Mouse (Mus musculus) neural tube, embryonic 13.5 days (tissue): ENCODE measurements around the gene Gorasp1. TPM values are rescaled to one million over a fixed set of nuclear protein-coding genes. Genes with fewer than 3 reads are reported as not detected.

ENCODE experiments used
- ATAC-seq: fragments of 200-750 bp; cut with Nextera tagmentation; 2 replicates; pipeline ENCODE4 v1.8.0; 2017; ENCODE audit warnings: low read depth, mild to moderate bottlenecking, moderate TSS enrichment, moderate library complexity
- H3K27ac ChIP-seq: fragments of 300-500 bp; sonication (generic); replicated peaks from 2 replicates; pipeline ENCODE4 v1.5.1; 2015; ENCODE audit warnings: moderate library complexity, mild to moderate bottlenecking, inconsistent platforms
- H3K27me3 ChIP-seq: fragments of 300-500 bp; sonication (generic); 2 replicates; pipeline ENCODE4 v1.6.1; 2015; ENCODE audit warnings: mild to moderate bottlenecking, inconsistent platforms
- H3K36me3 ChIP-seq: fragments of 300-500 bp; sonication (generic); 2 replicates; pipeline ENCODE4 v1.6.1; 2015; ENCODE audit warnings: mild to moderate bottlenecking, inconsistent platforms
- H3K4me1 ChIP-seq: fragments of 300-500 bp; sonication (generic); replicated peaks from 2 replicates; pipeline ENCODE4 v1.6.1; 2015; ENCODE audit warnings: inconsistent platforms
- H3K4me2 ChIP-seq: fragments of 300-500 bp; sonication (generic); 2 replicates; pipeline ENCODE4 v1.6.1; 2015; ENCODE audit warnings: inconsistent platforms, mild to moderate bottlenecking, moderate library complexity
- H3K4me3 ChIP-seq: fragments of 300-500 bp; sonication (generic); 2 replicates; pipeline ENCODE4 v1.5.1; 2015; ENCODE audit warnings: mild to moderate bottlenecking, inconsistent platforms
- H3K9ac ChIP-seq: fragments of 300-500 bp; sonication (generic); 2 replicates; pipeline ENCODE4 v1.6.1; 2015; ENCODE audit warnings: moderate library complexity, mild to moderate bottlenecking, inconsistent platforms
- H3K9me3 ChIP-seq: fragments of 300-500 bp; sonication (generic); 2 replicates; pipeline ENCODE4 v1.6.1; 2016; ENCODE audit warnings: inconsistent platforms
- WGBS: fragments of 180-500 bp; shearing (Covaris S2); methylation state at CpG from one replicate; pipeline ENCODE4 v1.1.7; 2015; 5-methylcytosine and 5-hydroxymethylcytosine counted together
- polyA plus RNA-seq: library from polyadenylated mRNA; unstranded; fragments of >200 nt; fragmentation: Nextera tagmentation; extraction: Ambion mirVana; gene quantifications from 2 replicates; pipeline ENCODE4 v1.2.1, GENCODE M21; 2015

Gene Gorasp1
- 20.9 and 22.9 TPM in 2 replicates for polyA plus RNA-seq

DNA sequence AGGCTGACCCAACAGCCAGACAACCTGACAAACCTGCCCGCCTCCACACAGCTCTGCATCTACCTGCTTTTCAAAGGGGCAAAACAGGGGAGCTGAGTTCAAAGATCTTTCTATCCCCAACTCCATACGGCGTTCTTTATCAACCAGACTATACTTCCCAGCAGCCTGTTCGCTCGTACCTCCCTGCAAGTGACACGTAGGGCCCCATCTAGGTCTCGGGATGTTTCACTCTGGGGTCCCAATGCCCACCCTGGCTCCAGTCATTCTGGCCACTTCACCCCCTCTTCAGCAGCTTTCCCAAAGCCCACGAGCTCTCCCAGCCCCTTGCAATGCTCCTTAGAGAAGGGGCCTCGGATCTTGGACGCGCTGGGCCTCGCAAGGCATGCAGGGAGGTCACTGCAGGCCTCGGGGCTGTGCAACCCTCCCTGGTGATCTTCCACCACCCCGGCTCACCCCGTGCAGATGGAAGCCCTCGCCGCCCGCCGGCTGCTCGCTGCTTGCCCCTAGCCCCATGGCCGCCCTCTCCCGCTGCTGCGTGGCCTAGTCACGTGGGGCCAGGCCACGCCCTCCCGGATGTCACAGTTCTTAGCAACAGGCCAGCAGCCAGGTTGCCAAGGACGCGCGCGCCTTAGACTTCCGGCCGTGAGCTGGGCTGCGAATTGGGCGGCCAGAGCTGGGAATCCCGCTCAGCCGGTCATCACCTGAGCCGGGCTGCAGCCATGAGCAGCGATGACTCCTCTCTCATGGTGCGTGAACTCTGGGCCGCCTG, at the start of gene Gorasp1, which contains the start of gene Ttc21a:
Gene Gorasp1, minus strand, starts transcription at position 561 of the 769 bp plus-strand sequence.
Gene Ttc21a, plus strand, starts transcription at position 602 of the 769 bp plus-strand sequence.
- H3K9me3 ChIP-seq: no peaks in the 10 kb centered on the region
- peak within 1 kb of the TSS; percentile 95 for H3K9ac ChIP-seq
- H3K27ac ChIP-seq: peak within 1 kb of the TSS; percentile 81
- H3K4me2 ChIP-seq: peak within 1 kb of the TSS; percentile 88
- 8% methylated on average over 40 of the region's 40 CpGs for WGBS
- H3K36me3 ChIP-seq: peaks cover 9% of the 10 kb centered on the region
- peak within 1 kb of the TSS; percentile 83 for H3K4me3 ChIP-seq
- peaks cover 21% of the 10 kb centered on the region for H3K4me1 ChIP-seq
- no peaks in the 10 kb centered on the region for H3K27me3 ChIP-seq
- peak; percentile 95 for ATAC-seq

DNA sequence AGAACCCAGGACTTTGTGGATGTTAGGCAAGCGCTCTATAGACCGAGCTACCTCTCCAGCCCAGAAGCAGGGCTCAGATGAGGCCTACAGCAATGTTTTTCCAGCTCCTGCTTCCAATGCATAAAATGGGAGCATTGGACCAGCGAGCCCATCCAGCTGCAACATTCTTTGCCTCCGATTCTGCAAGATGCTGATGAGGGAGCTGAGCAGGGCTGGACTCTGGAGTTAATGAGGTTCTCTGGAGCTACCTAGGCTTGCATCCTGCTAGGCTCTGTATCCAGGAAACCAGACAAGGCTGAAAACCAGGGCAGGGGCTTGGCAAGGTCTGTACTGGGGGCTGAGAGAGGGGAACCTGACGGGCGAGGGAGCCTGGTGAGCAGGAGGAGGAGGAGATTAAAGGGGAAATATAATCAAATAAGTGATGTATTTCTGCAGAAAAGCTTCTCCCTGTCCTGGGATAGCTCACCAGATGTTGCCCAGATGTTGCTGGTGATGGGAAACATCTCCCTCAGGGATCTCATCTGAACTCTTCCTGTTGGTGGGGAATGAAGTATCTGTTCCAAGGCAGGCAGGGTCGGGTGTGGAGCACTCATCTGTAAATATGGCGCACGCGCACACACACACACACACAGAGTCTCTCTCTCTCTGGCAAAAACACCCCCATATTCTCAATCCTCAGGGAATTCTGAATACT, 48.7 kb upstream of the Gorasp1 start:
- Histone ChIP-seq H3K4me2 (no peak overlapping the region), H3K4me3 (no peak overlapping the region), H3K27me3 (peaks cover 29% of the 10 kb centered on the region), H3K36me3 (no peaks in the 10 kb centered on the region), H3K9ac (no peak overlapping the region), H3K9me3 (no peaks in the 10 kb centered on the region), H3K4me1 (peaks cover 34% of the 10 kb centered on the region), H3K27ac (no peak overlapping the region)
- WGBS: 77% methylated on average over 10 of the region's 10 CpGs
- ATAC-seq: no peak

DNA sequence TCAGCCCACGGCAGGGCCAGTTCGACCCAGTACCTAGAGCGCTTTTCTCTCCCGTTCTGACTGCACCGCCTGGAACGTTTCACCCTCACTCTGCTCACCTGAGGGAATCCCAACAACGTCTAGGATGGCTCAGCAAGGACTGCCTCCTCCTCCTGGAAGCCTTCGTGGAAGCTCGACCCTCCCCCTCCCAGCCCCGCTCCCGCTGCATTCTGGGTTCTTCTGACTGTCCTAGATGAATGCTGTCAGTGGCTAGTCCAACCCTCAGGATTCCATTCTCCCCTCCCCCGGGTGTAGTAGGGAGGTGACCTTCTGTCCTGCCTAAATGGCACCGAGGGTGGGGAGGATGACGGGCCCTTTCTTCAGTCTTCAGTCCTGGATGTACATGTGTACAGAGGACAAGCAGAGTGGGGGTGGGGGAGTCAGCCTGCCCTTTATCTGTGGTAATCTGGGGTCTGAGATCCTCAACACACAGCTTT, 47.2 kb upstream of the Gorasp1 start, which contains the start of gene Csrnp1:
Gene Csrnp1, minus strand, starts transcription at position 123 of the 476 bp plus-strand sequence.
- peaks cover 44% of the 10 kb centered on the region for H3K4me1 ChIP-seq
- H3K9me3 ChIP-seq: no peaks in the 10 kb centered on the region
- no peaks in the 10 kb centered on the region for H3K36me3 ChIP-seq
- peaks cover 32% of the 10 kb centered on the region for H3K27me3 ChIP-seq
- peak within 1 kb of the TSS; percentile 60 for H3K4me3 ChIP-seq
- 10% methylated on average over 14 of the region's 14 CpGs for WGBS
- no peak within 1 kb of the TSS for H3K27ac ChIP-seq
- no peak for ATAC-seq
- H3K4me2 ChIP-seq: peak within 1 kb of the TSS; percentile 87
- H3K9ac ChIP-seq: peak within 1 kb of the TSS; percentile 75

DNA sequence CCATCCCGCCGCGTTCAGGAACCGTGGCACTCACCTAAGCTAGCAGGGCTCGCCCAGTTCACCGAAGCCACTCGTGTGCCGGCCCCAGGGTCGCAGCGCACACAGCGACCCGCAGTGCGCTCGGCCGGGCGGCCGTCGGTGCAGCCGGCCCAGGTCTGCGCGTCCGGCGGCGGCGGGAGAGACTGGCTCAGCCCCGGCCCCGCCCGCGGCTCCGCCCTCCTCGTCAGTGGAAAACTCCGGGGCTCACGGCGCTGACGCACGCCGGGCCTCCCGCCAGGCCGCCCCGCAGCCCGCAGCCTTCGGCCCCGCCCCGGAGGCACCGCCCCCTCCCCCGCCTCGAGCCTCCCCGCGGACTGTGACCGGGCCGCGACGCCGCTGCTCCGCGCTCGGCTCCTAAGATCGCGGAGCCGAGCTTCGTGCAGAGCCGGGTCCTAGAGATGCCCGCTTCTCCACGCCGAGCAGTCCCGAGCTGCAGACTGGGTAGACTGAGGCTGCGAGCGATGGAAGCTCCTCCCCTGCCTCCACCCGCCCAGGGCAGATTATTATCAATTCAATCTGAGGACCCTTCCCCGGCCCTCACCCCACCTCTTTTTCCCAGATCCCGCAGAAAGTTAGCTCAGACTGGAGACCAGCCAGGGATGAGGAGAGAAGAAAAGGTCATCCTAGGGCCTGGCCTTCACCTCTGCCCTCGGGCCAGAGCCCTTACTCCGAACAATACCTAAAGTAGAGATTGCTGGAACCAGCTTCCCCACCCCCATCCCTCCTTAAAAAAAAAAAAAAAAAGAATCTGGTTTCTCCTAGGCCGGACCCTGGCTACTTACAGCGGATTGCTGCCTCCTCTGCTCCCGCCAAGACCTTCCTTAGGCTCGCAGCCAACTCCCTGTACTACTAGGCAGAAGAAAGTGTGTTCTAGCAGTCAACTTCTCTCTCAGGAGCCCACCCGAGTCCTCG, 46.5 kb upstream of the Gorasp1 start:
- Histone ChIP-seq H3K4me3 (peak overlapping the region; percentile 60), H3K36me3 (no peaks in the 10 kb centered on the region), H3K4me1 (peaks cover 45% of the 10 kb centered on the region), H3K9ac (peak overlapping the region; percentile 75), H3K27ac (no peak overlapping the region), H3K27me3 (peaks cover 32% of the 10 kb centered on the region), H3K9me3 (no peaks in the 10 kb centered on the region), H3K4me2 (peak overlapping the region; percentile 87)
- ATAC-seq: peak; percentile 67
- WGBS: 1% methylated on average over 75 of the region's 79 CpGs

DNA sequence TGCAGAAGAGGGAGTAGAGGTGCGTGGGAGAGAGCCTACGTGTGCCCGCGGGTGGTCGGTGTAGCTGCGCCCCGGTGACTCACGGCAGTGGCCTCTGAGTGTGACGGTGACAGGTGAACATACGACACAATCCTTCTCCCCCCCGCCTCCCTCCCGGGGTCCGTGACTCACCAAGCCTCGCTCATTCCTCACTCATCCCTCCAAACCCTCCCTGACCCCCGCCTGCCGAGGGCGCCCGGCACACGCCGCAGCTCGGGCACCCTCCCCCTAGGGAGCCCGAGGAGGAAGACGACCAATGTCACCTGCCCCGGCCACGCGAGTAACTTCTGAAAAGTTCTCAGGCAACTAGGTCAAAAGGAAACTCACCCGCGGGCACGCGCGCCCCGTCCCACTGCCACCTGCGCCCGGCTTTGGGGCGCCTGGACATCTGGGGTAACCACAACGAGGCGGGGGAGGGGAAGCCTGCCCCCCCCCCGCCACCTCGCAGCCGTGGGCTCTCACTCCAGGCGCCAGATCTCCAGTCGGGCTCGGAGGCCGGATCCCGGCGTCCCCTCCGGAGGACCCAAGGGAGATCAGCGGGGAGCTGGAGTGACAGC, 45.7 kb upstream of the Gorasp1 start:
- Histone ChIP-seq H3K4me1 (peaks cover 53% of the 10 kb centered on the region), H3K9me3 (no peaks in the 10 kb centered on the region), H3K36me3 (no peaks in the 10 kb centered on the region), H3K4me2 (peak overlapping the region; percentile 87), H3K27ac (no peak overlapping the region), H3K4me3 (peak overlapping the region; percentile 60), H3K27me3 (peaks cover 32% of the 10 kb centered on the region), H3K9ac (peak overlapping the region; percentile 75)
- WGBS: 2% methylated on average over 46 of the region's 48 CpGs
- ATAC-seq: no peak

DNA sequence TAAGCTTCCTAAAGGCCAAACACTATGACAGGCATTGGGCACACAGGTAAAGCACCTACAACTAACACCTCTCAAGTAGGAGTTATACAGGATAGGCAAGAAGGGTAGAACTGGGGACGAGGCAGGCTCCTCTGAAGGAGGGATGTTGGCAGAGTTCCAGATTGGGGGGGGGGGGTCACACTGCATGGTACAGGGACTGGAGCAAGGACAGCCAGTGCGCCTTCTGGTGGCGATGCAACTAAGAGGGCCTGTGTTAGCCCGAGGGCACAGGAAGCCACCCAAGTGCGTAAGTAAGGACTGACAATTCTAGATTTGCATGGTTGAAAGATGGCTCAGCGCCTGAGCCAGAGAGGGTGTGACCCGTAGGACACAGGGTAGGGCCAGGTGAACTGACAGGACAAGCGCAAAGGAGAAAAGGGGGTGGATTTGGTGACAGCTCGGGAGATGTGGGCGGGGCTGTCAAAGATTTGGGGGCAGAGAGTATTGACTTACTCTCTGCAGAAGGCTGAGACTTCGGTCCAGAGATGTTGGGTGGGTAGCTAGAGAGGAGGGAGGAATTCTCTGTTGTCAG, 45.0 kb upstream of the Gorasp1 start:
- WGBS: 2% methylated on average over 11 of the region's 11 CpGs
- Histone ChIP-seq H3K4me1 (peaks cover 60% of the 10 kb centered on the region), H3K4me3 (peak overlapping the region; percentile 60), H3K27me3 (peaks cover 32% of the 10 kb centered on the region), H3K9me3 (no peaks in the 10 kb centered on the region), H3K27ac (no peak overlapping the region; the same call in 1 of the 2 replicates), H3K4me2 (peak overlapping the region; percentile 87), H3K9ac (peak overlapping the region; percentile 75; the same call in 1 of the 2 replicates), H3K36me3 (no peaks in the 10 kb centered on the region)
- ATAC-seq: peak; percentile 24; the same call in 1 of the 2 replicates

DNA sequence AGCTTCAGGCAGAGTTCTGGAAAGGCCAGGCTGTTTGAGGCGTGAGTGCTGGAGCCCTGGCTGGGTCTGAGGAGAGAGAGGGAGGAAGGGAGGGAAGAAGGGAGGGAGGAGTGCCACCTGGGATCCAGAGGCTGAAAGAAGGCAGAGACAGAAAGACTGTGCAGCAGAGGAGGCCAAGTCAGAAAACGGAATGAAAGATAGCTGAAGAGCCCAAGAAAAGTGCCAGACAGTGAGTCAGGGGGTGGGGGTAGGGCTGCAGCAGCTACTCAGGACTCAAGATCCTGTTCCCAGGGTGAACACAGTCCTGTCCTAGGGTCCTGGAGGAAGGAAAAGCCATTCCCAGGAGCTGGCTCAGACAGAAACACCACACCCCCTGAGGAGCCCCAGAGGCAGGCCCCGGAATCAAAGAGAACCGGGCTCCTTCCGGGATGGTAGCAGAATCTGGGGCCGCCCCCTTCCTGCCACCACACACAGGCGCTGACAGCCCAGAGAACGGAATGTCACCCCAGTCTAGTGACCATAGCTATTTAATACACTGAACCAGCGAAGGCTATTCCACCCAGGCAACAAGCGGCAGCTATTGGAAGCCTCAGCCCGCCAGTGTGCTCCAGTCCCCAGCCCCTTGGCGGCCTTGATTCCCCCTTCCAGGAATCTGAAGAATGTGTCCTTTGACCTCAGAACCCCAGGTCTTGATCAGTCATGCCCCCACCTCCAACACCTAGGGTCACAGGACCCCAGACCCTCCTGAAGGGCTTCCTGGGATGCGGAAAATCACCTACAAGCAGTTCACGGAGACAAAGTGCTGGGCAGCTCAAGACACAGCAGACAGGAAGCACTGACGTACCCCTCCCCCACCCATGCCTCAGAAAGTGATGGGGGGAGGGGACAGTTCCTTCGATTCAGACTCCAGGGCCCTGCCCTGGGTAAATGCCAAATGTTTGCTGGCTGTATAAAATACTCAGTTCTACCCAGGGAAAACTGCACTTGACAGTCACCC, 44.1 kb upstream of the Gorasp1 start:
- WGBS: 2% methylated on average over 16 of the region's 16 CpGs
- peaks cover 28% of the 10 kb centered on the region for H3K27me3 ChIP-seq
- H3K36me3 ChIP-seq: no peaks in the 10 kb centered on the region
- peak overlapping the region; percentile 75 for H3K9ac ChIP-seq
- ATAC-seq: peak; percentile 5; the same call in 1 of the 2 replicates
- H3K27ac ChIP-seq: peak overlapping the region; percentile 75
- peaks cover 64% of the 10 kb centered on the region for H3K4me1 ChIP-seq
- peak overlapping the region; percentile 60 for H3K4me3 ChIP-seq
- H3K9me3 ChIP-seq: no peaks in the 10 kb centered on the region
- H3K4me2 ChIP-seq: peak overlapping the region; percentile 87

DNA sequence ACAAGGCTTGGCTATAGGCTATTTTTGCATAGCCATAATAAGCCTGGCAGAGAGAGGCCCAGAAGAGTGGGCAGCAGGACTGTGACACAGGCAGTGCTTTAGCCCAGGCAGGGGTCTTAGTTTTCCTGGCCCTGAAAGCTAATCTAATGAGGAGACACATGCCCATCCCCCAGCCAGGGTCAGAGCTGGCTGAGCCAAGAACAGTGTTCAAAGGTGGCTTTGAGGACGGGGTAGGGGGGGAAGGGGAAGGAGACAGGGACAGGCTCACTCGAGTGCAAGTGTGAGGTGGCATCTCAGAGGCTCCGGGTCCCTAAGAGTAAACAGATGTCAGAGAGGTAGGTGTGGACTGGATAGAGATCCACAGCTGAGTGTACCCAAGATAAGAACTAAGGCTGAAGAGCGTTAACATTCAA, 43.4 kb upstream of the Gorasp1 start:
- peak overlapping the region; percentile 75 for H3K27ac ChIP-seq
- peaks cover 28% of the 10 kb centered on the region for H3K27me3 ChIP-seq
- no peak overlapping the region for H3K4me3 ChIP-seq
- H3K9ac ChIP-seq: peak overlapping the region; percentile 54; the same call in 1 of the 2 replicates
- peak overlapping the region; percentile 87 for H3K4me2 ChIP-seq
- WGBS: 9% methylated on average over 4 of the region's 4 CpGs
- peaks cover 64% of the 10 kb centered on the region for H3K4me1 ChIP-seq
- H3K9me3 ChIP-seq: no peaks in the 10 kb centered on the region
- no peaks in the 10 kb centered on the region for H3K36me3 ChIP-seq
- no peak for ATAC-seq

DNA sequence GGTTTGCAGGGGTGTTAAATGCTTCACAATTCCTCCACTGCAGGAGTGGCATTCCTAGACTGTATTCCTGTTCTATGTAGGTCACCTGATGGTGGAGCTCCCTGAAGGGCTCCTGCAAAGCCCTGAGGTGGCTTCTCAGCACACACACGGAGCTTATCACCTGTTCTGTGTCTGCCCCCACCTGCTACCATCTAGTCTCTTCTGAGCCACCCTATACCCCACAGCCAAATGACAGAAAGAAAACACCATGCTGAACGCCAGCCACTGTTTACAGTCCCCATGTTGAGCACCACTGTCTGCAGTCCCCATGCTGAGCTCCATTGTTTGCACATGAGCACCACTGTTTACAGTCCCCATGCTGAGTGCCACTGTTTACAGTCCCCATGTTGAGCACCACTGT, 42.4 kb upstream of the Gorasp1 start:
- no peak overlapping the region for H3K27ac ChIP-seq
- H3K9me3 ChIP-seq: no peaks in the 10 kb centered on the region
- no peak overlapping the region for H3K4me3 ChIP-seq
- no peak overlapping the region for H3K9ac ChIP-seq
- no peak overlapping the region for H3K4me2 ChIP-seq
- no peak for ATAC-seq
- WGBS: 50% methylated on average over 2 of the region's 2 CpGs
- no peaks in the 10 kb centered on the region for H3K36me3 ChIP-seq
- H3K4me1 ChIP-seq: peaks cover 64% of the 10 kb centered on the region
- H3K27me3 ChIP-seq: peaks cover 28% of the 10 kb centered on the region
